Mouse (Mus musculus) retina, adult 2 months (tissue): ENCODE data around the gene Myh13.

Experiments
- DNase-seq: peaks from one replicate; pipeline ENCODE4 v3.0.0-alpha.2; 2012; ENCODE audit warnings: low read depth, low spot score

The Myh13 gene

GRCm38 (mm10) chr11:67321358-67321757 lies at the start of gene Myh13:
Gene Myh13, plus strand, starts transcription at chr11:67321658.
- DNase-seq: no peak

- no peak for DNase-seq
These were observed 44.8 kb upstream of the Myh13 start, which contains the start of gene Myh8 for GRCm38 (mm10) chr11:67276601-67277174. Gene Myh8, plus strand, starts transcription at chr11:67277124.

GRCm38 (mm10) chr11:67293440-67293839 lies 28.0 kb upstream of the Myh13 start:
- DNase-seq: no peak

GRCm38 (mm10) chr11:67313733-67314452 lies 7.6 kb upstream of the Myh13 start:
- DNase-seq: no peak

- no peak for DNase-seq
These were observed 5.1 kb downstream of the Myh13 start for GRCm38 (mm10) chr11:67326536-67326935.

- DNase-seq: no peak
These were observed 23.1 kb downstream of the Myh13 start for GRCm38 (mm10) chr11:67344556-67344955.

- no peak for DNase-seq
These were observed 23.9 kb downstream of the Myh13 start for GRCm38 (mm10) chr11:67345186-67345855.

- DNase-seq: no peak
These were observed 24.4 kb downstream of the Myh13 start for GRCm38 (mm10) chr11:67345856-67346236.

- DNase-seq: peak; percentile 15
These were observed 28.8 kb downstream of the Myh13 start for GRCm38 (mm10) chr11:67350153-67350768.

GRCm38 (mm10) chr11:67353011-67353410 lies 31.6 kb downstream of the Myh13 start:
- no peak for DNase-seq

GRCm38 (mm10) chr11:67358031-67358430 lies 36.6 kb downstream of the Myh13 start:
- DNase-seq: no peak

GRCm38 (mm10) chr11:67362236-67362635 lies 40.8 kb downstream of the Myh13 start:
- no peak for DNase-seq

- no peak for DNase-seq
These were observed 43.1 kb downstream of the Myh13 start for GRCm38 (mm10) chr11:67364551-67364950.

- no peak for DNase-seq
These were observed 43.7 kb downstream of the Myh13 start for GRCm38 (mm10) chr11:67364986-67365721.

- no peak for DNase-seq
These were observed 45.5 kb downstream of the Myh13 start for GRCm38 (mm10) chr11:67366936-67367335.

GRCm38 (mm10) chr11:67373333-67373732 lies 51.9 kb downstream of the Myh13 start:
- no peak for DNase-seq

- DNase-seq: peak; percentile 11
These were observed 54.9 kb downstream of the Myh13 start for GRCm38 (mm10) chr11:67376308-67376707.

- DNase-seq: no peak
These were observed 58.4 kb downstream of the Myh13 start for GRCm38 (mm10) chr11:67379703-67380510.

- DNase-seq: no peak
These were observed 60.4 kb downstream of the Myh13 start for GRCm38 (mm10) chr11:67381833-67382232.

- DNase-seq: no peak
These were observed 63.2 kb downstream of the Myh13 start for GRCm38 (mm10) chr11:67384653-67385052.
